Mouse (Mus musculus): ENCODE results near the gene Rbbp9. TPM values are rescaled to one million over a fixed set of nuclear protein-coding genes. Genes with fewer than 3 reads are reported as not detected.

The Rbbp9 gene
- polyA plus RNA-seq, 1 experiment from 2014 or later, result 55.1 TPM

DNA sequence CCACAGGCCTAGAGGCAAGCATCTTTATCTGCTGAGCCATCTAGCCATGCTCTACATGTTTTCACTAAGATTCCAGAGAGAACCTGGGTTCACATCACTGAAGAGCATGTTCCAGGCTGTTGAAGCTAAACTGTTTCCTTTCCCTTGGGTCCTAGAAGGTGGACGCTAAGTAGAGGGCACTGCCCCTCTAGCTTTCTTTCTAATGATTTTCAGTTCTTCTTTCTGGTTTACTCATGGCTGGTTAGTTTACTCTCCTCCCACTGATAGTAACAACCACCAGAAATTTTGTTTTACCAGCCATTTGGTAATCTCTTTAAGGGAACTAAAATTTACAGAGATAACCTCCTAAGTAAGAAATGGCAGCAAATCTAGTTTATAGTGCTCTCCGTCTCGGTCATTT lies 3.2 kb upstream of the Rbbp9 start:
- no peak overlapping the region for H3K27ac ChIP-seq
- H3K4me2 ChIP-seq (replicated peaks), result no peak overlapping the region
- ATAC-seq (ENCODE audit: low FRiP score) (no peak), DNase-seq (ENCODE audit: low spot score) (no peak)
- H3K4me3 ChIP-seq (replicated peaks; ENCODE audit: low read length), result no peak overlapping the region
- H3K9me3 ChIP-seq (ENCODE audit: control insufficient read depth, low read length), result no peaks in the 10 kb centered on the region
- H3K36me3 ChIP-seq (replicated peaks; ENCODE audit: control insufficient read depth, insufficient read depth), result no peaks in the 10 kb centered on the region
- no peak overlapping the region for H3K9ac ChIP-seq
- 89% methylated on average over 3 of the region's 3 CpGs for WGBS
- no peaks in the 10 kb centered on the region for H3K27me3 ChIP-seq (ENCODE audit: control insufficient read depth, insufficient read depth, low read length)
- H3K4me1 ChIP-seq (replicated peaks; ENCODE audit: control insufficient read depth, insufficient read depth, low read length), result peaks cover 20% of the 10 kb centered on the region

DNA sequence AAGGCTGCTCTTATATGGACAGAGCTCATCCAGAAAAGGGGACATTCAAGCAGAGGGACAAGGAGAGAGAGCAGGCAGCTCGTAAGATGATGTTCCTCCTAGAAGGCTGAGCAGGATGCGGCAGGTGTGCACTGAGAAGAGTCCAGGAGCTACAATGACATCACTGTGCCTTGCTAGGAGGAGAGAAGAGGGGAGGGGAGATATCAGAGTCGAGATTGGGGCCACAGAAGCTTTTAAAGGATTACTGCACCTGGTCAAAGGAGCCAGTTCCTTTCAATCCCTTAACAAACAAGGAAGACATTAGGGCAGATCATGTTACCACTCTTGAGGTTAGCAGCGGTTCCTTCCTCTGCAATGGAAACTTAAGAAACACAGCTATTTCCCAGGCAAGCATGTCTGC lies 3.1 kb downstream of the Rbbp9 start:
- Histone ChIP-seq H3K9me3 (ENCODE audit: control insufficient read depth, low read length) (no peaks in the 10 kb centered on the region), H3K27ac (no peak overlapping the region), H3K4me1 (replicated peaks; ENCODE audit: control insufficient read depth, insufficient read depth, low read length) (peaks cover 5% of the 10 kb centered on the region), H3K4me2 (replicated peaks) (no peak overlapping the region), H3K9ac (no peak overlapping the region), H3K4me3 (replicated peaks; ENCODE audit: low read length) (no peak overlapping the region), H3K36me3 (replicated peaks; ENCODE audit: control insufficient read depth, insufficient read depth) (peaks cover 61% of the 10 kb centered on the region), H3K27me3 (ENCODE audit: control insufficient read depth, insufficient read depth, low read length) (no peaks in the 10 kb centered on the region)
- DNase-seq (ENCODE audit: low spot score), result no peak
- no peak for ATAC-seq (ENCODE audit: low FRiP score)
- 86% methylated on average over 4 of the region's 4 CpGs for WGBS

DNA sequence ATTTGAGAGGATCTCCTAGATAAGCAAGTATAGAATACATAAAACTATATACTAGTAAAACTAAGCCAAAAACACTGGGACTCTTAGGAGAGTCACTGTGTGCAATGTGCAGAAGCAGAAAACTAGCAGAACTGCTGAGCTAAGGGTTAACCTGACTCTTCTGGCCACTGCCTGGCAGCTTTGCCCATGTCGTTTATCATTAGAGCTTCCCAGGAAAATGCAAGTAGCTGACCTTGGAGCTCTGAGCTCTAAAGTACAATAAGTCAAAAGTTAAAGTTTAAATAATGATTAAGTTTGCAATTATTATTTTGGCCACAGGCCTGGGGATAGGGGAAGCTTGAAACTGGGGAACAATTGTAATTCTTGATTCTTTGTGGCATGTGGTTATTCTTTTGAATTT lies 5.2 kb downstream of the Rbbp9 start:
- DNase-seq (ENCODE audit: low spot score) (no peak), ATAC-seq (ENCODE audit: low FRiP score) (no peak)
- Histone ChIP-seq H3K4me2 (replicated peaks) (no peak overlapping the region), H3K9me3 (ENCODE audit: control insufficient read depth, low read length) (no peaks in the 10 kb centered on the region), H3K27ac (no peak overlapping the region), H3K27me3 (ENCODE audit: control insufficient read depth, insufficient read depth, low read length) (no peaks in the 10 kb centered on the region), H3K4me1 (replicated peaks; ENCODE audit: control insufficient read depth, insufficient read depth, low read length) (peaks cover 5% of the 10 kb centered on the region), H3K4me3 (replicated peaks; ENCODE audit: low read length) (no peak overlapping the region), H3K36me3 (replicated peaks; ENCODE audit: control insufficient read depth, insufficient read depth) (peaks cover 76% of the 10 kb centered on the region), H3K9ac (no peak overlapping the region)
- 58% methylated on average over 1 of the region's 1 CpGs for WGBS

DNA sequence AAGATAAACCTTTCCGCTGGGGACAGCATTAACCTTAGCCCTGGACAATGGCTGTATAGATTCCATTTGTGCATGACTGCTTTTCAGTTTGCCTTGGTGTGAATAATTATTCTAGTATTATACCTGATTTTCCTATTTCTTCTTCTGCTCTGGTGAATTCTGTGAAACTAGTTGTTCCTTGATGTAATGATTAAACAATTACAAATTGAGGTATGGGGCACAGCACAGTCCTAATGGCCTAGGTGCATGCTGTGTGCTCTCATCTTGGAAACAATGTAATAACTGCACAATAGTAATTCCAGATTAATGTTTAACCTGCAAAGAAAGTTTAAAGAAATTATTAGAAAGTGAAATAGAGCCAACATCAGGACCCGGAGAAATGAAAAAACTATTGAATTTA lies 5.6 kb downstream of the Rbbp9 start:
- 91% methylated on average over 2 of the region's 2 CpGs for WGBS
- H3K9me3 ChIP-seq (ENCODE audit: control insufficient read depth, low read length), result no peaks in the 10 kb centered on the region
- DNase-seq (ENCODE audit: low spot score), result no peak

DNA sequence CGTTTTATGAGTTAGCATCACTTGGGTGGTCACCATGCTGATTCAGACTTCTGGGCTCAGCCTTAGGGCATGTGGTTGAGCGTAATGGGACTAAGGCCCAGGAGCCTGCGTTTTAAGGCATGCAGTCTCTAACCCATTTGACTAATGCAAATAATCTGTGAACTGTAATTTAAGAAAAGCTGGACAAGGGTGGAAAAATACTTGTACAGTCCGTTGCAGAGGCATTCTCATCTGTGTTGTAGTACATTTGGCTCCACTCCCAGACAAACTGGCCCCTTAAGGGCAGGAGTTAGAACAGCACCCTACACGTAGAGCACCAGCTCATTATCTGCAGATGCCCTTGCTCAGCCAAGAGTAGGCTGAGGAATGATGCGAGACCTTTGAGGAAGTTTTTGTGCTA lies 6.0 kb downstream of the Rbbp9 start:
- H3K9ac ChIP-seq, result no peak overlapping the region
- H3K9me3 ChIP-seq (ENCODE audit: control insufficient read depth, low read length), result no peaks in the 10 kb centered on the region
- H3K36me3 ChIP-seq (replicated peaks; ENCODE audit: control insufficient read depth, insufficient read depth), result peaks cover 84% of the 10 kb centered on the region
- H3K27me3 ChIP-seq (ENCODE audit: control insufficient read depth, insufficient read depth, low read length), result no peaks in the 10 kb centered on the region
- no peak for DNase-seq (ENCODE audit: low spot score)
- no peak overlapping the region for H3K4me2 ChIP-seq (replicated peaks)
- H3K4me3 ChIP-seq (replicated peaks; ENCODE audit: low read length), result no peak overlapping the region
- no peak overlapping the region for H3K27ac ChIP-seq
- H3K4me1 ChIP-seq (replicated peaks; ENCODE audit: control insufficient read depth, insufficient read depth, low read length), result no peaks in the 10 kb centered on the region
- 88% methylated on average over 6 of the region's 6 CpGs for WGBS
- ATAC-seq (ENCODE audit: low FRiP score), result no peak

More for the DNA sequence above, 5.6 kb downstream of the Rbbp9 start:
- H3K36me3 ChIP-seq (replicated peaks; ENCODE audit: control insufficient read depth, insufficient read depth), result peaks cover 80% of the 10 kb centered on the region
- H3K4me1 ChIP-seq (replicated peaks; ENCODE audit: control insufficient read depth, insufficient read depth, low read length), result peaks cover 4% of the 10 kb centered on the region
- ATAC-seq (ENCODE audit: low FRiP score), result no peak
- H3K4me2 ChIP-seq (replicated peaks), result no peak overlapping the region
- no peak overlapping the region for H3K27ac ChIP-seq
- H3K9ac ChIP-seq, result no peak overlapping the region
- H3K27me3 ChIP-seq (ENCODE audit: control insufficient read depth, insufficient read depth, low read length), result no peaks in the 10 kb centered on the region
- no peak overlapping the region for H3K4me3 ChIP-seq (replicated peaks; ENCODE audit: low read length)

DNA sequence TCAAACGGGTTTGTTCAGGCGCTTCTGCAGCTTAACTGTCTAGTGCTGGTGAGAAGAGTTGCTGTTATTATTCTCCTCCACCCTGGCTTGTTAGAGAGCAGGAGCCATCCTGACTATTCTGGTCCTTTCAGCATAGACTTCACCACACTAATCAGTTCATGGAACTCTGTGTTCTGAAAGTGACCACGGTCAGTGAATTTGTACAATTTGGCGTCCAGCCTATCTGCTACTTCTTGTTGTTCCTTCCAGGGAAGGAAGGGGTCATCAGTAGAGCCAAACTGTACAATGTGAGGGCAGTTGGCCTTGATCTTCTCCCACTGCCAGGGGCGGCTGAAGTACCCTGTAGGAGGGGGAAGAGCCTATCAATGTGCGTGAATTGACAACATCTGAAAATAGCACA lies 7.0 kb downstream of the Rbbp9 start:
- Histone ChIP-seq H3K9ac (no peak overlapping the region), H3K36me3 (replicated peaks; ENCODE audit: control insufficient read depth, insufficient read depth) (peaks cover 93% of the 10 kb centered on the region), H3K27me3 (ENCODE audit: control insufficient read depth, insufficient read depth, low read length) (no peaks in the 10 kb centered on the region), H3K4me1 (replicated peaks; ENCODE audit: control insufficient read depth, insufficient read depth, low read length) (no peaks in the 10 kb centered on the region), H3K9me3 (ENCODE audit: control insufficient read depth, low read length) (no peaks in the 10 kb centered on the region), H3K4me2 (replicated peaks) (no peak overlapping the region), H3K4me3 (replicated peaks; ENCODE audit: low read length) (no peak overlapping the region), H3K27ac (no peak overlapping the region)
- WGBS, result 94% methylated on average over 6 of the region's 6 CpGs
- DNase-seq (ENCODE audit: low spot score) (no peak), ATAC-seq (ENCODE audit: low FRiP score) (no peak)

DNA sequence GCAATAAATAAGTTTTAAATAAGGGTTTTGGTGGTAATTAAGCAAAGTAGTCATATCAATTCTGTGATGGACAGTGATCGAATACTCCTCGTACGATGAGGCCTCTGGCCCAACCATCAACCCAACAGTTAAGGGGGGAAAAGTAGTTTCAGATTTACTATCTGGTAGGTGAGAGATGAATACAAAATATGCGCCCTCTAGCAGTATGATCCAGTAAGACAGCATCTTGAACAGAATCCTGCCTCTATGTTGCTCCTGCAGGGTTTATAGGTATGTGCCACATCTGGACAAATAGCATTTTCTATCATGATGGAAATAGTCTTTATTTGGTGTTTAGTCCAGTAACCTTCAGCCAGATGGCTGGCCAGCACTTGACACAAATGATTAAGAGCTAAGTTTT lies 9.4 kb downstream of the Rbbp9 start:
- Histone ChIP-seq H3K9me3 (ENCODE audit: control insufficient read depth, low read length) (no peaks in the 10 kb centered on the region), H3K9ac (no peak overlapping the region), H3K27ac (no peak overlapping the region), H3K27me3 (ENCODE audit: control insufficient read depth, insufficient read depth, low read length) (no peaks in the 10 kb centered on the region), H3K36me3 (replicated peaks; ENCODE audit: control insufficient read depth, insufficient read depth) (peaks cover 94% of the 10 kb centered on the region), H3K4me2 (replicated peaks) (no peak overlapping the region), H3K4me1 (replicated peaks; ENCODE audit: control insufficient read depth, insufficient read depth, low read length) (no peaks in the 10 kb centered on the region), H3K4me3 (replicated peaks; ENCODE audit: low read length) (no peak overlapping the region)
- DNase-seq (ENCODE audit: low spot score), result no peak
- ATAC-seq (ENCODE audit: low FRiP score), result no peak
- 85% methylated on average over 4 of the region's 4 CpGs for WGBS

DNA sequence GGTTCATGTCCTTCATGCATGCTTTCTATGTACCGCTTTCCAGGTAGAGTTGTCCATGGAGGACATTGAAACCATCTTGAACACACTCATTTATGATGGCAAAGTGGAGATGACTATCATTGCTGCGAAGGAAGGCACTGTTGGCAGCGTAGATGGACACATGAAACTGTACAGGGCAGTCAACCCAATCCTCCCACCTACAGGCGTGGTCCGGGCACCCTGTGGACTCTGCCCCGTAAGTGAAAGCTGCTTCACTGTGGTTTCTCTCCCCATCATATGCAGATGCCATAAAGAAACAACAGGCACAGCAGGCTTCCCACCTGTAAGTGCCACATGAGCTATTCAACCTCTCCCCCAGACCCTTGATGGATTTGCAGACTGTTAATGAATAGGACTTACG lies 13.5 kb downstream of the Rbbp9 start:
- Histone ChIP-seq H3K4me1 (replicated peaks; ENCODE audit: control insufficient read depth, insufficient read depth, low read length) (no peaks in the 10 kb centered on the region), H3K9me3 (ENCODE audit: control insufficient read depth, low read length) (no peaks in the 10 kb centered on the region), H3K9ac (no peak overlapping the region), H3K4me3 (replicated peaks; ENCODE audit: low read length) (no peak overlapping the region), H3K27me3 (ENCODE audit: control insufficient read depth, insufficient read depth, low read length) (no peaks in the 10 kb centered on the region), H3K36me3 (replicated peaks; ENCODE audit: control insufficient read depth, insufficient read depth) (peaks cover 93% of the 10 kb centered on the region), H3K4me2 (replicated peaks) (no peak overlapping the region), H3K27ac (no peak overlapping the region)
- no peak for ATAC-seq (ENCODE audit: low FRiP score)
- WGBS, result 95% methylated on average over 7 of the region's 7 CpGs
- no peak for DNase-seq (ENCODE audit: low spot score)

DNA sequence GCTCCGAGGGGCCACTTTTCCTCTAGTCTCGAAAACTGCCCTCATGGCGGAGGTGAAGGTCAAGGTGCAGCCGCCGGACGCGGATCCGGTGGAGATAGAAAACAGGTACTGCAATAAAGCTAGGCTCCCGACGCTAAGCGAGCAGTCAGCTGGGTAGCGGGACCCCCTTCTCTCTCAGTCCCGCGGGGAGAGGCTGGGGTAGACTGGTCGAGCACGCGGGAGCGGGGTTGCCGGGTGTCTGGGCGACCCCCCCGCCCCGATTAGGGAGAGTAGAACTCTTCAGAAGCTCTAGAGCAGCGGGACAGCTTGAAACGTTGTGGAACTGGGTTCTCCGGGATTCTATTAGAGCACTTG lies 22.9 kb downstream of the Rbbp9 start:
- H3K9ac ChIP-seq, result peak overlapping the region; percentile 71
- no peaks in the 10 kb centered on the region for H3K9me3 ChIP-seq (ENCODE audit: control insufficient read depth, low read length)
- no peak for DNase-seq (ENCODE audit: low spot score)
- peaks cover 23% of the 10 kb centered on the region for H3K4me1 ChIP-seq (replicated peaks; ENCODE audit: control insufficient read depth, insufficient read depth, low read length)
- H3K4me3 ChIP-seq (replicated peaks; ENCODE audit: low read length), result peak overlapping the region; percentile 89
- 0% methylated on average over 25 of the region's 25 CpGs for WGBS
- peak; percentile 64 for ATAC-seq (ENCODE audit: low FRiP score)
- peak overlapping the region; percentile 94 for H3K27ac ChIP-seq
- H3K4me2 ChIP-seq (replicated peaks), result peak overlapping the region; percentile 75
- H3K27me3 ChIP-seq (ENCODE audit: control insufficient read depth, insufficient read depth, low read length), result no peaks in the 10 kb centered on the region
- peaks cover 24% of the 10 kb centered on the region for H3K36me3 ChIP-seq (replicated peaks; ENCODE audit: control insufficient read depth, insufficient read depth)
